Mouse (Mus musculus): ENCODE data around the gene Pnkd.
"Not testable (repeated sequence)": the region's sequence is repeated elsewhere in the genome, so short reads cannot be mapped to it uniquely, and the experiment has no call there.

Gene Pnkd

DNA sequence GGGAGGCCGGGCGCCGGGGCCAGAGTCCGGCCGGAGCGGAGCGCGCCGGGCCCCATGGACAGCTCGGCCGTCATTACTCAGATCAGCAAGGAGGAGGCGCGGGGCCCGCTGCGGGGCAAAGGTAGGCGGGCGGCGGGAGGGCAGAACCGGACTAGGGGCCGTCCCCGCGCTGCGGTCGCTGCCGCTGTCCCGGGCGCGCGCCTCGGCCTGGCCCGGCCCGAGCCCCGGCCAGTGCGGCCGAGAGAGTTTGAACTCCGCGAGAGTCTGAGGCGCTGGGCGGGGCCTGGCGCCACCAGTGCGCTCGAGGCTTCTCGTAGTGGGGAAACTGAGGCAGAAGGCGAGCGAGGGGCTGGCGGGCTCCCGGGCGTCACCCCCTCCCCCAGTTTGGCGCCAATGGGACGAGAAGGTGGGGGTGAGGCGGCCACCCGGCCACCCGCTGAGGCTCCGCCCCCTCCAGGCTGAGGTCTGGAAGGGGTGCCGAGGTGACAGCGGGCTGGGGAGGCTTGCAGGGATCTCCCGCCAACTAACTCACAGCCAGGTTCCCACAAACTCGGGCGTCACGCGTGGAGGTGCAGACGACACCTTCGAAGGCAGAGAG lies 107.2 kb downstream of the Pnkd start:
- DNase-seq, result peak; percentile 55 to 64

DNA sequence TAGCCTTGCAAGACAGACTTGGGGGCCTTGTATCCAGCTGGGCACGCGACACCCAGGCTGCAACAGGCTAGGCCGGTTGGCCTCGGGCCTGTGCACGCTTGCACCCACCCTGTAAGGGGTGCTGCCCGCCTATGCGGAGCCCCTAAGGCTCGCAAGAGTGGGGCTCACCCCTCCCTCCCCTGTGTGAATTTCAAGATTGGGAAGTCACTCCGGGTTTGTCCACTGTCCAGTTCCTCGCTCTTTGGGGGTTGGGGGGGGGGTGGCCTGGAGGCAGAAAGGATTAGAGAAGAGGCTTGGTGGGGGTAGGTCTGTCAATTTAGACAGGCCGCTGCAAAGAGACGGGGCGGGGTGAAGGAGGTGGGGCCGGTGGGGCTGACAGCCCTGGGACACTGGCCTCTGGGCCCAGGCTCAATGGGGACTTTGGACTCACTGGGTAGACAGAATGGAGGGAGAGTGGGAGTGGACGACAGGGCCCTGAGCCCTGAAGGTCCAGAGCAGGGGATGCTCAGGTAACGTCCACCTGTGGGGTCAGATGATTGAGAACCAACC lies 107.8 kb downstream of the Pnkd start:
- no peak for DNase-seq

DNA sequence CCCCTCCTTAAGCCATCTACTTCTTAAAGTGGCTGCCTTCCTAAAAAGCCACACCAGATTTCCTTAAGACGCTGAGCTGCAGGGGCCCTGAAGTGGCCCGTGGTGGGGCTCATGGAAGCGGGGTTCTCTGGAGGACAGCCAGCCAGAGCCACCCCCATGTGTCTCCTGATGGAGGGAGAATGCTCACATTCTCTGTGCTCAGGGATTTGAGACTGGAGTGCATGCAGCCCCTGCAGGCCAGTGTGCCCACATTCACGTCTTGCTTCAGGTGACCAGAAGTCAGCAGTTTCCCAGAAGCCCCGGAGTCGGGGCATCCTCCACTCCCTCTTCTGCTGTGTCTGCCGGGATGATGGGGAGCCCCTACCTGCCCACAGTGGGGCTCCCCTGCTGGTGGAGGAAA lies 108.3 kb downstream of the Pnkd start:
- peak in 1 of 2 experiments; percentile 22 for DNase-seq

DNA sequence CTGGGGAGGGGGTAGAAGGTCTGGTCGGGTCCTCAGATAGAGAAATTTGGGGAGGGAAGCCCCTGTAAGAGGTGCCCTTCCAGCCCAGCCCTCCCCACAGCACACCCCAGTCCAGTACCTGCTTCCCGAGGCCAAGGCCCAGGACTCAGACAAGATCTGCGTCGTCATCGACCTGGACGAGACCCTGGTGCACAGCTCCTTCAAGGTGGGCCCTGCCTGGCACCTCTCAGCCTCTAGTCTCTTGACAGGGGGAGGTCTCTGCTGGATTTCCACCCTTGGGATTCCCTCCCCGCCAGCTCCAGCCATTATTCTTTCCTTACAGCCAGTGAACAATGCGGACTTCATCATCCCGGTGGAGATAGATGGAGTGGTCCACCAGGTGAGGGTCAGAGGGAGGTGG lies 109.0 kb downstream of the Pnkd start:
- DNase-seq, result no peak

DNA sequence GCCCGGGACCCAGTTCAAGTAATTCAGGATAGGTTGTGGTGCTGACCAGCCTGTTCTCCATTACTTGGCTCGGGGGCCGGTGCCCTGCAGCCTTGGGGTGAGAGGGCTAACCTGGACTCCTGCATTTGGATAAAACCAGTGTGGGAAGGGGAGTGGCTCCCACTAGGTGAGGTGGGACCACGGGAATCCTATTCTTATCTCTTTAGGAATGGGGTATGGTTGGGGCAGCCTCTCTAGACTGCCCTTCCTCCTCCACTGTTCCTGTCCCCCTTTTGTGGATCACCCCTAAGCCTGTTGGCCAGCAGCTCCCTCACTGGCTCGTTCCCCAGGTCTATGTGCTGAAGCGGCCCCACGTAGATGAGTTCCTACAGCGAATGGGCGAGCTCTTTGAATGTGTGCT lies 109.6 kb downstream of the Pnkd start:
- no peak for DNase-seq

DNA sequence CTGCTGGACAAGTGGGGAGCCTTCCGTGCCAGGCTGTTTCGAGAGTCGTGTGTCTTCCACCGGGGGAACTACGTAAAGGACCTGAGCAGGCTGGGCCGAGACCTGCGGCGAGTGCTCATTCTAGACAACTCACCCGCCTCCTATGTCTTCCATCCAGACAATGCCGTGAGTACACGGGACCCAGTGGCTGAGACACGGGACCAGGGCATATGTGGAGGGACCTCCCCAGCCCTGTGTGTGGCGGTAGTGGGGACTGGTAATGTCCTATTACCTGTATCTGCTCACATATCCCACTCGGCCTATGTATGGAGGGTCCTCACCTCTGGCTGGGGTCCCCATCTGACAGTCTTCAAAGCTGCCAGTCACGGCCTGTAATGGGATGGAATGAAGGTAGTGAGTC lies 110.1 kb downstream of the Pnkd start:
- DNase-seq, result no peak

DNA sequence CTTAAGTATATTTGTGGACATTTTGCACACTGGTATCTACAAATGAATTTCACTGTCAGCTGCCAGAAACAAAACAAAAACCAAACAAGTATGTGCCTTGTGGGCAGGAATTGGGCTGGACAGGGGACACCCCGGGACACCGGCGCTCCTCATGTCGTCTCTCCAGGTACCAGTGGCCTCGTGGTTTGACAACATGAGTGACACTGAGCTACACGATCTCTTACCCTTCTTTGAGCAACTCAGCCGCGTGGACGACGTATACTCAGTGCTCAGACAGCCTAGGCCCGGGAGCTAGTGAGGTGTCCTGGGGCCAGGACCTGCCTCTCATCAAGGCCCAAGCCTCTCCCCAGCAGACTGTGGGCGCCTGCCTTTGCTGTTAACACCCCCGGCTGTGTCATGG lies 110.6 kb downstream of the Pnkd start:
- DNase-seq, result no peak

DNA sequence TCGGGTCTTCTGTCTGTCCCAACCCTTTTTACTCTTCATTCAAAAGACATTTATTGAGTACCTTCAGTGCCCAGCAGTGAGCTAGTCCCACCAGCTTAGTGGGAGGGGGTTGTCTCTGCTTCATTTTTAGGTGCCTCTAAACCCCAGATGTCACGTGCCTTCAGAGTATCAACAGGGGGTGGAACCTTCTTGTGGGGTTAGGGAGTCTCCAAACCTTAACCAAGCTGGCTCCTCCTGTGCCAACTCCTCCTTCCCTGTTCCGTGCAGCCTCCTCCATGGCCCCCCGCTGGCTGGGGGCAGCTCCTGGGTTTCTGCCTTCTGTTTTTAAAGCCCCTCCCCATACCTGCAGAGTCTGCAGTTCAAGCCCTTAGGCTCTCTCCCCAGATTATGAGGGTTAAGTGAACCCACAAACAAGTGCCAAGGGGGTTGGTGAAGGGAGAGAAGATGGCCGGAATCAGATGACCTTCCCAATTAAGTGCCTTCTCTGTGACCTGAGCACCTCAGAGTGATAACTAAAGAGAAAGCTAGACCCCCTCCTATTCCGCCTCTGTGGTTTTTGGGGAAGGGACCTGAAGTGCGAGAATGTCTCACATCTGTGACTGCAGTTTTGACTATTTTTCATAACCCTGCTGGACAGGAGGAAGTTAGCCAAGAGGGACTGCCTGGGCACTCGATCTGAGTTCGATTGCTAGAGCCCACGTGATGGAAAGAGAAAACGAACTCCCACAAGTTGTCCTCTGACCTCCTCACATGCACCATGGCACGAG lies 111.9 kb downstream of the Pnkd start:
- DNase-seq, result not testable (repeated sequence)

DNA sequence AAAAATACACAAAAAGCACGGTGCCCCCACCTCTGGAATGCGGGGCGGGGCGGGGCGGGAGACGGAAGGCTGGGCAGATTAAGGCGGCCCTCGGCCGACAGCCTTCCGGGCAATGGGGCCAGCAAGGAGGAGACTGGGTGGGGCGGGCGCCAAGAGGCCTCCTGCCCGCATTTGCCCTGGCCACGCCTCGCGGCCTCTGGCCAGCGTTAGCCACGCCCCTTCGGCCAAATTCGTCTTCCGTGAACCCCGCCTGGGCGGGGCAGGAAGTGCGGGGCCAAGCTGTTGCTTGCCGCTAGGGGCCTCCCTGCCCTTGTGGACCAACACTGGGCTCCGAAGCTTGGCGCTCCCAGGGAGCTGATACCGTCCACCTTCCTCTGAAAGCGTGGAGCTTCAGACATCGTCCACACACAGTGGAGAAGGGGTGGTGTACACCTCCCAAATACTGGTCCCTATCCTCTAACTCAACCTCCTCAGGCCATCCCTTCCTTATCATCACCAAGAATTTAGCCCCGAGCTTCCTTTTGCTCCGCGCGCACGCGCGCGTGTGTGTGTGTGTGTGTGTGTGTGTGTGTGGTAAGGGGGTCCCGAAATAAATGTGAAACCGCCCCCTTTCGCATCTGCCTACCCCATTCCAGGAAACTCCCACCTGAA lies 112.7 kb downstream of the Pnkd start:
- peak; percentile 93 to 97 for DNase-seq

DNA sequence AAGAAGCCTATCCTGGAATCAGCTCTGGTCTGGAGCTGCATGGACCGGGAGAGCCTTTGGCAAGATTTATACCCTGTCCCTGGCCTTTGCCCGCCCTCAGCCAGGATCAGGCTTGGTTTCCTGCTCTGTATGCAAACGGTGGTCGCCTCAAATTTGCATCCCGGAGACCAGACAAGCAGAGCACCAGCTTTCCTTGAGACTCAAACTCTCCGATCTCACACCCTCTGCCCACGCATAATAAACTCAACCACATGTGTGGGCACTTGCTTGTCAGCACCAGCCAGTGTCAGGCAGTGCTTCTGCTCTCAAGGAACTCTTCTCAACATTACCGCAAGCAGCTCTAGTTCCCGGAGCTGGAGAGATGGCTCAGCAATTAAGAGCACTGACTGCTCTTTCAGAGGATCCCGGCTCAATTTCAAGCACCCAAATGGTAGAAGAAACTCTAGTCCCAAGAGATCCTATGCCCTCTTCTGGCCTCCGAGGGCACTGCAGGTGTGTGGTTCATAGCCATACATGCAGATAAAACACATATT lies 113.3 kb downstream of the Pnkd start:
- peak; percentile 75 to 78 for DNase-seq

DNA sequence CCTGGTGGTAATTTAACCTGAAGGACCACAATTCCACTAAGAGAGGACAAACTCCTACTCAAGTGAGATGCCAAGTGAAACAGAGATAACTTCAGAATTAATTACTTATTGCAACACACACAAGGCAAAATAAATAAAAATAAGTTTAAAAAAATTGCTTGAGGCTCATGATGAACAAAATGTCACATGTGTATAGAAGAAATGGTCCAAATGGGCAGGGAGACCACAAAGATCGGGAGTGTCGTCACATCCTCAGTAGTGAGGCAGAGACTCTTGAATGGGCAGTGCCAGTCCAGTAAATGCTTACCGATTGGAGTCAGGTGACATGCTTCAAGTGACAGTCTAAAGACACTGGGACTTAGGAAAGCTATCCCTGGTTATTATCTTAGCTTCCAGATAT lies 115.8 kb downstream of the Pnkd start:
- DNase-seq, result no peak

DNA sequence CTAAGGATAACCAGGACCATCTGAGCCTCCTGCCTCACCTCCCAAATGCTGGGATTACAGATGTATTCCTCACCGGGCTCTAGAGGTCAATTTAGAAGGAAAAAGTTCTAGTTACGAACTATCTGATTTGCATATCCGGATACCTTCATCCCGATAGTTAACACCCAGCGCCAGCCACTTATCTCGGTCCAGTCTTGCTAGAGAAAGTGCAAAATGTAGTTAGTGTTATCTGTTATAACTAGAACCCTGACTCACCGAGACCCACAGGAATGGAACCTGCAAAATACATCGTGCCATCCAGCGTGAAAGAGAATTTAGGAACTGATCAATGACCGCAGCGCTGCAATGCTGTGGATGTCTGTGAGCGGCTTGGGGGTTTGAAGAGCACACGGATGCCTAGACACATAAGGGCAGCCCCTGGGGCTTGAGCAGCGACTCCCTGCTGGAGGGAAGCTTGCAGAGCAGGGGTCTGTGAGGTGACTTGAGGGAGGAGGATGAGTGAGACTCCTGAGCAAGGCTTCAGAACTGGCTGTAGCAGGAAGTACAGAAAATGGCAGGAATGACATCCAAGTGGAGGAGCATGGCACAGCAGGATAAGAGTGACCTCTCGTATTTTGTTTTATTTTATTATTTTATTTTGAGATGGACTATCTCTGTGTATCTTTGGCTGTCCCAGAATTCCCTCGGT lies 116.4 kb downstream of the Pnkd start:
- no peak for DNase-seq
